Mouse (Mus musculus) large intestine, adult 2 months (tissue): ENCODE measurements around the gene Acot3. TPM values are rescaled to one million over a fixed set of nuclear protein-coding genes. Genes with fewer than 3 reads are reported as not detected.
"Not testable (repeated sequence)": the region's sequence is repeated elsewhere in the genome, so short reads cannot be mapped to it uniquely, and the experiment has no call there.

Experiments used
- DNase-seq: peaks from one replicate; pipeline ENCODE4 v3.0.0-alpha.2; 2012; ENCODE audit warnings: low read depth, low spot score
- WGBS: fragments of 180-500 bp; shearing (Covaris S2); methylation state at CpG from one replicate; pipeline ENCODE4 v1.1.7; 2018; 5-methylcytosine and 5-hydroxymethylcytosine counted together
- polyA plus RNA-seq: library from polyadenylated mRNA; depleted of rRNA; stranded (reverse); fragments of >200 nt; gene quantifications from 2 replicates; pipeline ENCODE4 v1.2.3, GENCODE M21; 2012

The Acot3 gene
- polyA plus RNA-seq, 1 experiment: not detected

DNA sequence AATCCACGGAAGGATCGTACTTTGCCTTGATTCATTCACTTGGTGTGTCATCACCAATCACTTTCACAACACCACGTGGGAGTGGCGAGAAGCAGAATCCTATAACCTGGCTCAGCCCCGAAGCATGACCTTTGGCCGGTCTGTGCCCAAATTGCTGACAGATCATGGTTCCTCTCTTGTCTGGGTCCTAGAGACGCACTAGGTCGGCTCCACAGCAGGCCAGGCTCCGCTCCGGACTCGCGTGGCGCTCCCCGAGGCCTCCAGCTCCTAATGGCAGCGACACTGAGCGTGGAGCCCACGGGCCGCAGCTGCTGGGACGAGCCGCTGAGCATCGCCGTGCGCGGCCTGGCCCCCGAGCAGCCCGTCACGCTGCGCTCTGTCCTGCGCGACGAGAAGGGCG, 13.7 kb upstream of the Acot3 start, which contains the start of gene Acot4:
TSS of gene Acot4 (plus strand) at position 139 of the 400 bp plus-strand sequence.
- WGBS: 3% methylated on average over 32 of the region's 32 CpGs
- peak; percentile 64 for DNase-seq

GRCm38 (mm10) chr12:84038691-84039111, 13.2 kb upstream of the Acot3 start, which contains the start of gene Gm49366:
Gene Gm49366, plus strand, starts transcription at chr12:84038935.
- WGBS: 1% methylated on average over 39 of the region's 39 CpGs
- not testable (repeated sequence) for DNase-seq

GRCm38 (mm10) chr12:84042248-84042647, 9.7 kb upstream of the Acot3 start:
- no peak for DNase-seq
- 36% methylated on average over 5 of the region's 5 CpGs for WGBS

DNA sequence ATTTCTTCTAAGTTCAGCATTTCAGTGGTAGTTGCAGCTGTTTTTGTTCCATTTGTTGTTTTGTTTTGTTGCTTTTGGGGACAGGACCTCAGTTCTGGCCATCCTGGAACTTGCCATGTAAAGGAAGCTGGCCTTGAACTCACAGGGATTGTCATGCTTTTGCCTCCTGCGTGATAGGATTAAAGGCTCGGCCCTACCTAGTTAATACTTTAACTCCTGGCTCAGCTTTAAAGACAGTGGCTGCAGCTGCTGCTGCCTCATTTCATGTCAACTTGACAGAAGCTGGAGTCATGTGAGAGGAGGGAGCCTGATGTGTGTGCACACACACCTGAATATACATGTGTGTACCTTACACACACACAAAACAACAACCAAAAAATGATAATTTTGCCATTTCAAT, 7.9 kb upstream of the Acot3 start:
- DNase-seq: no peak
- WGBS: 48% methylated on average over 2 of the region's 2 CpGs

GRCm38 (mm10) chr12:84046906-84047305, 5.0 kb upstream of the Acot3 start:
- WGBS: 95% methylated on average over 1 of the region's 1 CpGs

GRCm38 (mm10) chr12:84050744-84051143, 1.2 kb upstream of the Acot3 start:
- WGBS: 84% methylated on average over 5 of the region's 5 CpGs
- DNase-seq: not testable (repeated sequence)

More at GRCm38 (mm10) chr12:84046906-84047305, 5.0 kb upstream of the Acot3 start:
- no peak for DNase-seq

DNA sequence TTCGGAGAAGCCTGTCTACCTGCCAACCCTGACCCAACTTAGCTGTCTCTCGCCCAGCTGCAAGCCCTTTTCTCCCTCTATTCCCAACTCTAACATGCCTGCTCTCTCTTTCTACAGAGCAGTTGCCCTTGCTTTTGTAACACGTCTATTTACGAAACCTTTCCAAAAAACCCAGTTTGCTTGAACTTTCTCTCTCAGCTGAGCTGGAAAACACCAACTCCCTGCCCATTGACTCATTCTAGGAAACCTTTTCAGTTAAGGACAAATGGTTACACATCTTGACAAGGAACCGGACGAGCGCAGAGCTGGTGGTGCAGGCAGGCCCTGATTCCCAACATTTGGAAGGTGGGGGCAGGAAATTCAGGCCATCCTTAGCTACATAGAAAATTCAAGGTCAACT, 665 bp downstream of the Acot3 start:
- no peak for DNase-seq
- 96% methylated on average over 7 of the region's 7 CpGs for WGBS

- no peak for DNase-seq
- WGBS: 11% methylated on average over 16 of the region's 16 CpGs
Measured at GRCm38 (mm10) chr12:84053173-84053572, 1.2 kb downstream of the Acot3 start.

GRCm38 (mm10) chr12:84053679-84054391, 1.9 kb downstream of the Acot3 start:
- 3% methylated on average over 41 of the region's 46 CpGs for WGBS
- DNase-seq: no peak

GRCm38 (mm10) chr12:84060946-84061345, 9.0 kb downstream of the Acot3 start:
- 6% methylated on average over 2 of the region's 2 CpGs for WGBS
- DNase-seq: no peak

DNA sequence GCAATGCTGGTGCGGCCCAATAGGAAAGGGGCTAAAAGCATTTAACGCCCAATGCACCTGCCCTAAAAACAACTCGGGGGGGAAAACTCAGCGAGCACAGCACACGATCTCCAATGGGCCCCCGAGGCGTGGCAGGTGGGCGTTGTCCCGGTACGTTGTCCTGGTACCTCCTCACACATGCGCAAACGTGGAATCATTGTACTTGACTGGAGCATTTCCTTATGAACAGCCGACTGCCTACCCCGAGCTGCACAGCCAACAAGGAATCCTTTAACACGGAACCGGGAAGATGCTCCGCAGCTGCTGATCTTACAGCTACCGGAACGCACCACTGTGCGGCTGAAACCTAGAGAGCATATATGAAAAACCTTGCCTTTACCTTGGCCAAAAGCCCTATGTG, 10.4 kb downstream of the Acot3 start:
- no peak for DNase-seq
- WGBS: 78% methylated on average over 20 of the region's 20 CpGs

GRCm38 (mm10) chr12:84063228-84063627, 11.3 kb downstream of the Acot3 start:
- WGBS: 77% methylated on average over 5 of the region's 5 CpGs
- DNase-seq: no peak

- WGBS: 73% methylated on average over 2 of the region's 2 CpGs
- DNase-seq: no peak
Measured at GRCm38 (mm10) chr12:84063833-84064232, 11.9 kb downstream of the Acot3 start.

DNA sequence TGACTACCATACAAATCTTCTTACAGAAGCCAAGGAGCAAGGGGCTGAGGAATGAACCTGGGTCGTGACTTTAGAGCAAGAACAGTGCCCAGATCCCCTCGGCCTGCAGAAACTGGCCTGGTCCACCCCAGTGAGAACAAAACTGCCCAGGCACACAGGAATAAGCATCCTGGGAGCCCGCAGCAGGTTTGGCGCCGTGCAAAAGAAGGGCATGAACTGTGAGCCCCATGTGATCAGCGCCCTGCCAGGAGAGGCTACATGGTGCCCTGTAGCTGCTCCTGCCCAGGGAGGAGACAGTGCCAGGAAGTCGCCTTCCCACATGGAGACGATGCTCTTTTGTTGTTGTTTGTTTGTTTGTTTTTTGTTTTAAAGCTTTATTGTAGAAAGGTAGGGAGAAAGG, 12.7 kb downstream of the Acot3 start:
- DNase-seq: no peak
- WGBS: 75% methylated on average over 8 of the region's 8 CpGs

- 78% methylated on average over 4 of the region's 4 CpGs for WGBS
- no peak for DNase-seq
Measured at GRCm38 (mm10) chr12:84067752-84068151, 15.8 kb downstream of the Acot3 start.

- 73% methylated on average over 8 of the region's 8 CpGs for WGBS
- no peak for DNase-seq
Measured at GRCm38 (mm10) chr12:84068296-84068695, 16.4 kb downstream of the Acot3 start.

GRCm38 (mm10) chr12:84068986-84069385, 17.0 kb downstream of the Acot3 start, which contains the start of gene Acot5:
Gene Acot5, plus strand, starts transcription at chr12:84069325.
- 29% methylated on average over 9 of the region's 9 CpGs for WGBS
- no peak for DNase-seq

DNA sequence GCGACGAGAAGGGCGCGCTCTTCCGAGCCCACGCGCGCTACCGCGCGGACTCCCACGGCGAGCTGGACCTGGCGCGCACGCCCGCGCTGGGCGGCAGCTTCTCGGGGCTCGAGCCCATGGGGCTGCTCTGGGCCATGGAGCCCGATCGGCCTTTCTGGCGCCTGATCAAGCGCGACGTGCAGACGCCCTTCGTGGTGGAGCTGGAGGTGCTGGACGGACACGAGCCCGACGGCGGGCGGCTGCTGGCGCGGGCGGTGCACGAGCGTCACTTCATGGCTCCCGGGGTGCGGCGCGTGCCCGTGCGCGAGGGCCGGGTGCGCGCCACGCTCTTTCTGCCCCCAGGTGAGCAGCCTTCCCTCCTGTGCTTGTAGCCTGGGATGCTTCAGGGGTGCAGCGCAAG, 17.6 kb downstream of the Acot3 start:
- not testable (repeated sequence) for DNase-seq
- WGBS: 2% methylated on average over 48 of the region's 52 CpGs

DNA sequence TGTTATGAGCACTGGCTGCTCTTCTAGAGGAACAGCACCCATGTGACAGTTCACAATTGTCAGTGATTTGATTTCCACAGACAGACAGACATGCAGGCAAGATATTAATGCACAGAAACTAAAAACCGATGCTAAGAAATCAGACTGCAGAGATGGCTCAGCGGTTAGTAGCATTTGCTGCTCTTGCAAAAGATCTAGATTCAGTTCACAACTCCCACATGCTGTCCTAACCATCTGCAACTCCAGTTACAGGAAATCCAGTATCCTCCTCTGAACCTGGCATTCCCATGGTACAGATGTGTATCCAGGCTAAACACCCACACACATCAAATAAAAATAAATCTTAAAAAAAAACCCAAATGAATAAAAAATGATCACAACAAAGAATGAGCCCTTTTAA, 19.8 kb downstream of the Acot3 start:
- no peak for DNase-seq
- 93% methylated on average over 2 of the region's 2 CpGs for WGBS

- no peak for DNase-seq
- 90% methylated on average over 4 of the region's 4 CpGs for WGBS
Measured at GRCm38 (mm10) chr12:84077371-84077990, 25.5 kb downstream of the Acot3 start.

DNA sequence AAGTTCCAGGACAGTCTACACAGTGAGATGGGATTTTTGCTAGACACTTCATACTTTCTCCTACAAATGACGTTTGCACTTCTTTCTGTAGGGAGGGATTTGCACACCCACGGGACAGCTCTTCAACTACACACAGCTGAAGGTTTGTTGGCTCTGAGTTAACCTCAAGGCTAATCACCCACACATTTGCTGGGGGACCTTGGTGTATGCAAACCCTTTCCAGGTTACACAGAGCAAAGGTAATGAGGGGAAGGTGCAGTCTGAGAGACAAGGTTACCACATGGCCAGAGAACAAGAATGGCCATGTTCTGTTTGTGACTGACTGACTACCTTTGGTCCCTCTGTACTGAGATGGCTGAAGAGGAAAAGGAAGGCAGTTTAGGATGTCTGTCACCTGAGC, 31.9 kb downstream of the Acot3 start:
- WGBS: 66% methylated on average over 2 of the region's 2 CpGs
- DNase-seq: no peak
